Mouse (Mus musculus) monocyte, adult 2 months (primary cell): ENCODE results near the gene Fryl.

Experiments
- DNase-seq, 2 experiments: peaks; one replicate each; pipeline ENCODE4 v3.0.0; 2022; ENCODE audit warnings: low spot score in 2 of 2, low read depth in 1 of 2

Gene Fryl

DNA sequence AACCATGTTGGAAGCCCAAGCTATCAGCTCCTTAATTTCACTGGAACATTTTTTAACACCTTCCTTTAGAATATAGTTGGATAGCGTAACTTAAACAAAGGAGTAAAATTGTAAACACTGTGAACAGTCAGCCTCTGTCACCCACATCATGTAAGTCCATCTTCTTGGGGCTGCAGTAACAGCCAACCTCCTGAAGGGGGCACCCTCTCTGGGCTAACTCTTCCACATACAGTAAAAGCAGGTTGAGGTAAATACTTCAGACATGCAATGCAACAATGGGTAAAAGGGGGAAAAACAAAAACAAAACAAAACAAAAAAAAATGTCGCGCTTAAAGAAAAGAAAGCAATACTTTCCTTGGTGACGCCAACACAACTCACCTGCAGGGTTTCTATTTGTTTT is 141.5 kb downstream of the Fryl start:
- no peak for DNase-seq

GRCm38 (mm10) chr5:73112331-73112730 is 144.1 kb downstream of the Fryl start:
- DNase-seq: no peak

DNA sequence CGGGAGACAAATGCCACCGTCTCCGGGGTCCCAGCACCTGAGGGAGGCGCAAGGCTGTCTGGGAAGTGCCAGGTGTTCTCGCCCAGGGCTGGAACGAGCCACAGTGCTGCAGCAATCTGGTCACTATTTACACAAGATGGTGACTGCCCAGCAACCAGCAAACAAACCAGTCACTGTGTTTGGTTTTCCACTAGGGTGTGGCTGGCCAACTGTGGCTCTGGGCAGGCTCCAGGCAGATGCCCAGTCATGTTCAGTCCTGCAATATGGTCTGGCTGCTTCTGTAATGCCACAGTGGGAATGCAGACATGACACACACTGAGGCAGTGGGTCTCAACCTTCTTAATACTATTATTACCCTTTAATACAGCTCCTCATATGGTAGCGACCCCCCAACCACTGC is 152.8 kb downstream of the Fryl start:
- no peak for DNase-seq

DNA sequence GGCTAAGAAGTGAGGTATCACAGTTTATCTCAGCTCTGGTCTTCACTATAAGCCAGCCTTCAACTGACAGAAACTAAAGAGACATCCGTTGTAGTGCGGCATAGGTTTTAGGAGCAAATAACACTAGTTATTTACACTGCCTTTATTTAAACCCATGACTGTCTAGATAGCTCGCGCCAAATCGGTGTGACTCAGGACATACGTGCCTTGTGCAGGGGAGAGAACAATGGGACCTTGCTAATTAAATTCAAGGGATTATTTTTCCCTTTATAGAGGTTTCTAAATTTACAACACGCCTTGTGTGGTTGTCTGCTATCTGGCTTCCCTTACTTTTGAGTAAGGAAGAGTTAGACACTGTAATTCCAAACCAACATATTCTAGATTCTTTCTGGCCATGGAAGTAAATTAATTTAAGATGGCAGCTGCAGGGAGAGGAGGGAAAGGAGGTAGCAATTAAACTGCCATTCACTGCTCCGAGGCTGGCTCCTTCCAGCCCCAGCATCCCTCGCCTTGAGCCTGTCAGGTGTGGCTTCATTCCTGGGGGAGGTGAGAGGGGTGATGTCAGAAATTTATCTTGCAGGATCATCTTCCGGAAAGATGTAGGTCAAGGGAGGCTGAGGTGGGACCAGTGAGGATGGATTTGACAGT is 154.0 kb downstream of the Fryl start:
- DNase-seq: no peak

GRCm38 (mm10) chr5:73092236-73092635 is 164.2 kb downstream of the Fryl start:
- DNase-seq: no peak

DNA sequence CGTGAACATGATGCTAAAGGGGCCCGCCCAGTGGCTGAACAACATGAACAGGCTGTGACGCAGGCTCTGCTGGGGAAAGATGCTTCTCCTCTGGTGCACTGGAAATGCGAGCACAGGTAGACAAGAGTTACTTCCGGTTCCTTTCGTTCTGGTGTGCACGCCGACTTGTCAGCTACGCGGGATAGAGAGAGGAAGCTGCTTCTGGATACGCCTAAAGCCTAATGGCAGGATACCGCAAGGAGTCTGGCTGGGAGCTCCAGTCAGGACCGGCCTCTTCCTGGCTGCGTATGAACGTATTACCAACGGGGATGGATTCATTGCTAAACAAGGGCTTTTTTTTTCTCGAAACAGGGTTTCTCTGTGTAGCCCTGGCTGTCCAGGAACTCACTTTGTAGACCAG is 167.3 kb downstream of the Fryl start:
- no peak for DNase-seq

DNA sequence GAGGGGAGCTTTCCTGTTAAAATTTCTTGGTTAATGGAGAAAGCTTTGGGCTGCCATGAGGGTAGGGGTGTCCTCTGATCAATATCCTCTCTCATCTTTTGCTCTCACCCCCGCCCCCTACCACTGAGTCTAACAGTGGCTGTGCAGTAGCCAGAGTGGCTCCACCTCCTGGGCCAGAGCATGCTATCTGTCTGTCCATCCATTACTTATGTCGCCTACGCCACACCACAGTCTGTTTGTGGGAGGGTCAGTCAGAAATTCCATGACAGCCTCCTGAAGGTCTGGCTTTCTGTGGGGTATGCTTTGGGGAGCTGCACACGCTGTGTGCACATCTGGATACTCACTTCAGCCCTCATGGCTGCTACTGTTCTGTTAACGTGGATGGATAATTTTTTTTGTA is 174.9 kb downstream of the Fryl start:
- no peak for DNase-seq

DNA sequence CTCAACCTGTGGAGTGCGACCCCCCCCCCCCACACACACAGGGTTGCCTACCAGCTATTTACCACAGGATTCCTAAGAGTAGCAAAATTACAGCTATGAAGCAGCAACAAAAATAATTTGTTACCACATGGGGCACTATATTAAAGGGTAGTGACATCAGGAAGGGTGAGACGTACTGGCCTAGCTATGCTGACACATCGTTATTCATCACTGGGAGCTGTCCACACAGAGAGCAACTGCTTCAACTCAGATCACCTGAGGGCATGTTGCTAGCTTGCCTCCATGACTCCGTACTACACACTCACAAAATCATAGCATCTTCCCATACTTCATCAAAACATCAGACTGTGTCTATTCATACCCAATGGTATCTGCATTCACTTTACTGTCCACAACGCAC is 176.6 kb downstream of the Fryl start:
- DNase-seq: no peak

- DNase-seq: no peak
These were observed 185.1 kb downstream of the Fryl start for GRCm38 (mm10) chr5:73071319-73071718.

GRCm38 (mm10) chr5:73066946-73067345 is 189.5 kb downstream of the Fryl start:
- DNase-seq: no peak

GRCm38 (mm10) chr5:73063768-73064669 is 192.4 kb downstream of the Fryl start:
- no peak for DNase-seq

DNA sequence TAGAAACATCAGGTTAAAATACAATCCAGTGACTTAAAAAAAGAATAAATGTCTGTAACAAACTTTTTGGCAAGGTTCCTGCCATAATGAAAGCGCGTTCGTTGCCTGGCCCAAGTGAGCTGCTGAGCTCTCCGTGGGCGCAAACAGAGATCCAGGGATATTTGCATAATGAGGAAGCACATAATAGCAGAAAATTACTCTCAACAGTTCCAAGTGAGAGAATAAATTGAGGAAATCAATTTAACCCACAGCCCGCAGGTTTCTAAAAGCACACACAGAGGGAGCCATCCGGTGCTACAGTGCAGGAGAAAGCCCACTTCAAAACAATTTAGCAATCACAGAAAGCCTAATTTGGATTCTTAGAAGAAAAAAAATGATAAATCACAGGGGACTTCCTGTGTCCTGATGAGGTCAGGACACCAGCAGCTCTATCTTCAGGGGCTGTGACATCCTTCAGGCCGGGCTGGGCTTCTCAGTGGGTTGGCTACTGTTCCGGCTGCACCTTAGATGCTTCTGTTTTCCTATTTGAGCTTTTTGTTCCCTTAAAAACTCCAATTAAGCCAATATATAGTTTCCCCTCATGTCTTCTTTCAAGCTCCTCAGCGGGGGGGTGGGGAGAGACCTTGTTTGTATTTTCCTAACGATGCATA is 194.8 kb downstream of the Fryl start:
- no peak for DNase-seq

DNA sequence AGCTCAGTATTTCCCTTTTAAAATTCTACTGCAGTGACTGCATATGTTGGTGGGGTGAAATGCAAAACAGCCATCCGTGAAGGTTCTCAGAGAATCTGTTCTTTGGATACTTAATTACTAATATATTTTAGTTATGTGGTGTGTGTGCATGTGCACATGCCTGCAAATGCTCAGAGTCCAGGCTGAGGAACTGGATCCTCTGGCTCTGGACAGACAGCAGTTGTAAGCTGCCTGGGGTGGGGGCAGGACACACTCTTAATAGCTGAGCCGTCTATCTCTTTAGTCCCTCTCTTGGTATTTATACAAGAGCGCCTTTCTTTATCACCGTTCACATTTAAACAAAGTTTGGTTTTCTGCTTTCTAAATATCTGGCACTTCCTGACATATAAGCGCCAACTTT is 199.5 kb downstream of the Fryl start:
- DNase-seq: no peak

DNA sequence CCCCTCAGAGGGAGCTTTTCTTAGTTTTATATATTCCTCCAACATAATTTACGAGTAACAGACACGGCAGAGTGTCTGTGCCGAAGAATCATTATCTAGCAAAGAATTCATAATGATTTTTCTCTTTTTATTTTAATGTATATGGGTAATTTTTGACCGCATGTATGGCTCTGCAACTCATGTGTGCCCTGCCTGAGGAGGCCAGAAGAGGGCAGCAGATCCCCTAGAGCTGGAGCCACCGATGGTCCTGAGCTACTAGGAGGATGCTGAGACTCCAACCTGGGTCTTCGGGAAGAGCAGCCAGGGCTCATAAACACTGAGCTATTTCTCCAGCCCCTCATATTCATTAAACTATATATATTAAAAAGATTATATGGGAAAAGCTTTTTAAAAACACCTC is 200.0 kb downstream of the Fryl start:
- no peak for DNase-seq

- no peak for DNase-seq
These were observed 202.5 kb downstream of the Fryl start for GRCm38 (mm10) chr5:73053933-73054332.

DNA sequence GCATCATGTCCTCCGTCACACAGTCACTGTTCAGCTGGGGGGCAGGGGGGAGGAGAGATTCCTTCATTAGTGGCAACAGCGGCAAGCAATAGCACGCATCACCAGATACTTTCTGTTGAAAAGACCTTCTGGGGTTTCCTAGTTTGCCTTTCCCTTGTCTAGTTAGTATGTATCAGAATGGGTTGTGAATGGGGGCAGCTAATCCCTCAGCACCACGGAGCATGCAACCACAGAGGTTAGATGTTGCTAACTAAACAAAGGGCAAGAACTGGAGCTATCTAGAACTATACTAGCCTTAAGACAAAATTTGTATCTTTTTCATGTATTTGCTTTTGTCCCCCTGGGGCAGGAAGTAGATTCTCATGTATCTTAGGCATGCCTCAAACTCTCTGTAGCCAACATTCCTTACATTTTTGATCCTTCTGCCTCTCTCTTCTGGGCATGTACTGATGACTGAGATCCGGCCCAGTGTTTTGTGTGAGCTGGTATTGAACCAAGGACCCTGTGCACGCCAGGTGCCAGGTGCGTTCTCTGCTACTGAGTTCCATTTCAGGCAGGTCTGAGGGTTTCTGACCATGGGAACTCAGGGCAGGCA is 208.7 kb downstream of the Fryl start:
- DNase-seq: no peak

GRCm38 (mm10) chr5:73044055-73044454 is 212.4 kb downstream of the Fryl start:
- no peak for DNase-seq

GRCm38 (mm10) chr5:73032481-73032880 is 223.9 kb downstream of the Fryl start:
- no peak for DNase-seq

- no peak for DNase-seq
These were observed 227.8 kb downstream of the Fryl start for GRCm38 (mm10) chr5:73028646-73029045.

GRCm38 (mm10) chr5:73023801-73024200 is 232.6 kb downstream of the Fryl start:
- DNase-seq: no peak

DNA sequence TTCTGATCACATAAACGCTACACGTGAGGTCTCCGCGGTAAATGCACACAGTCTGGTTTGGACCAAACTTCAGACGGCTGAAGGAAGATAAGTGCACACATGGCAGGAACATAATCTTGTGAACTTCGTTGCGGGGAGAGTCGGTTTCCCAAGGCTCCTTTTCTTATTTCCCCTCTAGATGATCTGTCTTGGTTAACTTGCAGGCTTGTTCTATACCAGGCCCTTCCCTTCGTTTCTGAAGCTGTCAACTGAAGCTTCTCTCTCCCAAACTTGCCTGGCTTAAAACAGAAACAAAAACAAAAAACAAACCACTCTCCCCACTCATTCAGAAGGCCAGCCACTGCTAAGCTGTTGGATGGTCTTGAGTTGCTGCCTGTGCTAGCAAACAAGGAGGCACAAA is 241.7 kb downstream of the Fryl start:
- DNase-seq: no peak
